Mouse (Mus musculus): Measurements from ENCODE around the gene Baz2b. TPM values are rescaled to one million over a fixed set of nuclear protein-coding genes. Genes with fewer than 3 reads are reported as not detected.

The Baz2b gene
- polyA plus RNA-seq, 1 experiment from 2014 or later, result 64.6 TPM

- WGBS, result 90% methylated on average over 6 of the region's 6 CpGs
- ATAC-seq (ENCODE audit: low FRiP score, low read depth), result no peak
- peaks cover 14% of the 10 kb centered on the region for H3K36me3 ChIP-seq
These were observed 8.0 kb upstream of the Baz2b start for GRCm38 (mm10) chr2:60217620-60218019.

DNA sequence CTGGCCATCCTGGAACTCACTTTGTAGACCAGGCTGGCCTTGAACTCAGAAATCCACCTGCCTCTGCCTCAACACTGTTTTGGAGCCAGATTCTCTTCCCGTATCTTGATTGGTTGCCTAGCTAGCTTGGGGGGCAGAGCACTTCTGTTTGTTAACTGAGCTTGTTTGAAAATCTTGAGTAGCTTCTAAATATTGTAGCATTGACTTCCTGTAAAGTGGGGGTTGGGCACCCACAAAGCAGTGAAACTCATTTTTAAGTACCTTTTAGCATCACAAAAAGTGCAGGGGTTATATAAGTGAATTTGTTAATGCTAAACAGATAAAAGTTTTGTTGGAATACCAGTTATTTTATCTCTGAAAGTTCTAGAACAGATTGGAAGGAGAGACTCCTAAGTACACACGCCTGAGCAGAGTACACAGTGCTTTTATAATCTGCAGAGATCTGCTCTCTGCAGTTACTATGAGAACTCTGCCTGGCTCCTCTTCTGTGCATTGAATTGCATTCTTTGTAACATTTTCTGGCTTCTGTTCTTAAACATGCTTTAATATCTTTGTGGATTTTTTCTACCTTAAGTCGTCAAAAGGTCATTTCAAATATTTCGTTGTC, 7.0 kb upstream of the Baz2b start:
- H3K27me3 ChIP-seq, result no peaks in the 10 kb centered on the region
- H3K9me3 ChIP-seq, result no peaks in the 10 kb centered on the region
- no peak overlapping the region for H3K4me3 ChIP-seq
- no peak overlapping the region for H3K9ac ChIP-seq
- ATAC-seq (ENCODE audit: low FRiP score, low read depth), result no peak
- H3K4me1 ChIP-seq, result peaks cover 37% of the 10 kb centered on the region
- H3K27ac ChIP-seq, result no peak overlapping the region
- H3K36me3 ChIP-seq, result peaks cover 17% of the 10 kb centered on the region
- 87% methylated on average over 4 of the region's 4 CpGs for WGBS
- no peak overlapping the region for H3K4me2 ChIP-seq (replicated peaks)

More at GRCm38 (mm10) chr2:60217620-60218019, 8.0 kb upstream of the Baz2b start:
- no peaks in the 10 kb centered on the region for H3K27me3 ChIP-seq
- H3K4me2 ChIP-seq (replicated peaks), result no peak overlapping the region
- H3K9me3 ChIP-seq, result no peaks in the 10 kb centered on the region
- no peak overlapping the region for H3K9ac ChIP-seq
- no peak overlapping the region for H3K4me3 ChIP-seq
- peaks cover 30% of the 10 kb centered on the region for H3K4me1 ChIP-seq
- no peak overlapping the region for H3K27ac ChIP-seq

GRCm38 (mm10) chr2:60214683-60215082, 5.0 kb upstream of the Baz2b start:
- Histone ChIP-seq H3K4me3 (no peak overlapping the region), H3K9ac (no peak overlapping the region), H3K4me1 (peaks cover 40% of the 10 kb centered on the region), H3K4me2 (replicated peaks) (no peak overlapping the region), H3K27me3 (no peaks in the 10 kb centered on the region), H3K27ac (no peak overlapping the region), H3K36me3 (peaks cover 24% of the 10 kb centered on the region), H3K9me3 (no peaks in the 10 kb centered on the region)
- WGBS, result 95% methylated on average over 2 of the region's 2 CpGs
- no peak for ATAC-seq (ENCODE audit: low FRiP score, low read depth)

DNA sequence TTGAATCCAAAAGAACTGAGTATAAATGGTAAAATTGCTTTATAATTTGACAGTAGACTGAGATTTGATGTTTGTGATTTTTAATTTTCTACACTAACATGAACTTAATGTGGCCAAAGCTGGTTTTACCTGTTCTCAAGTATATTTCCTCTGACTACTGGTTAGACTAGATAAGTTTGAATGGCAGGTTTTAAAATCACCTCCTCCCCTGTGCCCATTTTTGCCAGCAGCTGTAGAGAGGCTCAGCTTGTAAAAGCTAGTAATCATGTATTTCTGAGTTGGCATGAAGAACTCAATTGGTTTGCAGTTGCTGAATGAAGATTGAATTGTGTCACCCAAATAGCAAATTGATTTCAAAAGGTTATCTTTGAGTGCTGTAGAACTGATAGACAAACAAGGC, 2.8 kb upstream of the Baz2b start:
- no peaks in the 10 kb centered on the region for H3K9me3 ChIP-seq
- peaks cover 48% of the 10 kb centered on the region for H3K4me1 ChIP-seq
- ATAC-seq (ENCODE audit: low FRiP score, low read depth), result no peak
- no peak overlapping the region for H3K9ac ChIP-seq
- peaks cover 20% of the 10 kb centered on the region for H3K36me3 ChIP-seq
- no peaks in the 10 kb centered on the region for H3K27me3 ChIP-seq
- H3K4me2 ChIP-seq (replicated peaks), result no peak overlapping the region
- no peak overlapping the region for H3K4me3 ChIP-seq
- H3K27ac ChIP-seq, result no peak overlapping the region

- Histone ChIP-seq H3K36me3 (peaks cover 21% of the 10 kb centered on the region), H3K9ac (peak overlapping the region; percentile 92), H3K4me1 (peaks cover 43% of the 10 kb centered on the region), H3K4me2 (replicated peaks) (peak overlapping the region; percentile 83), H3K27me3 (no peaks in the 10 kb centered on the region), H3K27ac (no peak overlapping the region), H3K4me3 (peak overlapping the region; percentile 90), H3K9me3 (no peaks in the 10 kb centered on the region)
- 21% methylated on average over 5 of the region's 5 CpGs for WGBS
- no peak for ATAC-seq (ENCODE audit: low FRiP score, low read depth)
These were observed 1.2 kb upstream of the Baz2b start for GRCm38 (mm10) chr2:60210821-60211220.

- H3K27ac ChIP-seq, result peak overlapping the region; percentile 84
- peak overlapping the region; percentile 90 for H3K4me3 ChIP-seq
- ATAC-seq (ENCODE audit: low FRiP score, low read depth), result peak; percentile 57
- peak overlapping the region; percentile 66 for H3K4me2 ChIP-seq (replicated peaks)
- WGBS, result 1% methylated on average over 27 of the region's 35 CpGs
- H3K9me3 ChIP-seq, result no peaks in the 10 kb centered on the region
- H3K9ac ChIP-seq, result peak overlapping the region; percentile 92
- H3K36me3 ChIP-seq, result peaks cover 35% of the 10 kb centered on the region
- peaks cover 35% of the 10 kb centered on the region for H3K4me1 ChIP-seq
- H3K27me3 ChIP-seq, result no peaks in the 10 kb centered on the region
These were observed 472 bp downstream of the Baz2b start for GRCm38 (mm10) chr2:60209122-60209611.

DNA sequence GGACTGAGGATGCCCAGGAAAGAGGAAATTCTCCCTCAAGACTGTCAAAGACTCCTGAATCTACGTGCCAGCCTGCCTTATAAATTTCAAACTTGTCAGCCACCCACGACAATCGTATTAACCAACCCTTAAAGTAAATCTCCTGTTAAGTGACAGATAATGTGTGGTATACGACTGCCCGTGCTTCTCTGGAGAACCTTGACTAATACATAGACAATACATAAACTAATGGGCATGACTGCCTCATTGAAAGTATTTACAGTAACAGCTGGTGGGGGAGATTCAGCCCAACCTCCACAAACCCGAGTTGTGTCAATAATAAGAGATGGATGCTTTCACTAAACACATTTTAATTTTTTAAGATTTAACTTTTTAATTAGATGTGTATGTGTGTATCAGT, 3.8 kb downstream of the Baz2b start:
- no peak overlapping the region for H3K4me3 ChIP-seq
- peaks cover 19% of the 10 kb centered on the region for H3K36me3 ChIP-seq
- no peak for ATAC-seq (ENCODE audit: low FRiP score, low read depth)
- peaks cover 11% of the 10 kb centered on the region for H3K4me1 ChIP-seq
- WGBS, result 69% methylated on average over 6 of the region's 6 CpGs
- H3K9ac ChIP-seq, result no peak overlapping the region
- no peaks in the 10 kb centered on the region for H3K9me3 ChIP-seq
- H3K4me2 ChIP-seq (replicated peaks), result no peak overlapping the region
- H3K27me3 ChIP-seq, result no peaks in the 10 kb centered on the region
- no peak overlapping the region for H3K27ac ChIP-seq

GRCm38 (mm10) chr2:60204162-60204561, 5.5 kb downstream of the Baz2b start:
- Histone ChIP-seq H3K27ac (no peak overlapping the region), H3K27me3 (no peaks in the 10 kb centered on the region), H3K9me3 (no peaks in the 10 kb centered on the region), H3K36me3 (peaks cover 19% of the 10 kb centered on the region), H3K9ac (no peak overlapping the region), H3K4me2 (replicated peaks) (no peak overlapping the region), H3K4me1 (peaks cover 9% of the 10 kb centered on the region), H3K4me3 (no peak overlapping the region)
- ATAC-seq (ENCODE audit: low FRiP score, low read depth), result no peak
- WGBS, result 82% methylated on average over 6 of the region's 6 CpGs

- Histone ChIP-seq H3K27ac (no peak overlapping the region), H3K36me3 (peaks cover 19% of the 10 kb centered on the region), H3K9me3 (no peaks in the 10 kb centered on the region), H3K4me3 (no peak overlapping the region), H3K4me2 (replicated peaks) (no peak overlapping the region), H3K27me3 (no peaks in the 10 kb centered on the region), H3K9ac (no peak overlapping the region), H3K4me1 (peaks cover 9% of the 10 kb centered on the region)
- ATAC-seq (ENCODE audit: low FRiP score, low read depth), result no peak
- WGBS, result 76% methylated on average over 4 of the region's 4 CpGs
These were observed 5.9 kb downstream of the Baz2b start for GRCm38 (mm10) chr2:60203733-60204132.

- no peak overlapping the region for H3K27ac ChIP-seq
- H3K9me3 ChIP-seq, result no peaks in the 10 kb centered on the region
- no peaks in the 10 kb centered on the region for H3K27me3 ChIP-seq
- no peak overlapping the region for H3K4me3 ChIP-seq
- H3K4me2 ChIP-seq (replicated peaks), result no peak overlapping the region
- peaks cover 4% of the 10 kb centered on the region for H3K4me1 ChIP-seq
- 88% methylated on average over 8 of the region's 8 CpGs for WGBS
- peaks cover 19% of the 10 kb centered on the region for H3K36me3 ChIP-seq
- no peak overlapping the region for H3K9ac ChIP-seq
- ATAC-seq (ENCODE audit: low FRiP score, low read depth), result no peak
These were observed 6.6 kb downstream of the Baz2b start for GRCm38 (mm10) chr2:60202900-60203530.

DNA sequence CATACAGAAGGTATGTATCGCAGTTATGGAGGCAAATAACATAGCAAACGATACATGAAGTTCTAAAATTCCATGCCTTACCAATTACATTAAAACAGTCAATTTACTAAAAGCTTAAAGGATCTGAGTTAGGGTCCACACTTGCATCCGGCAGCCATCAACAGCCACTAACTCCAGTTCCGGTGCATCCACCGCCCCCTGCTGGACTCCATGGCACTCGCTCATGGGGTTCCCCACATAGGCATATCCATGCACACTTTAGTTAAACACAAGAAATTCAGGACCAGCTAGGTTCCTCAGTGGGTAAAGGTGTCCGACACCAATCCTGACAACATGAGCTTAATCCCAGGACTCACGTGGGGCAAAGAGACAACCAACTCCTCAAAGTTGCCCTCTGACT, 9.0 kb downstream of the Baz2b start:
- WGBS, result 51% methylated on average over 8 of the region's 8 CpGs
- no peaks in the 10 kb centered on the region for H3K9me3 ChIP-seq
- no peak; the same call in 1 of the 2 replicates for ATAC-seq (ENCODE audit: low FRiP score, low read depth)
- H3K27ac ChIP-seq, result no peak overlapping the region
- H3K27me3 ChIP-seq, result no peaks in the 10 kb centered on the region
- H3K4me2 ChIP-seq (replicated peaks), result no peak overlapping the region
- no peak overlapping the region for H3K4me3 ChIP-seq
- H3K9ac ChIP-seq, result no peak overlapping the region
- peaks cover 13% of the 10 kb centered on the region for H3K36me3 ChIP-seq
- H3K4me1 ChIP-seq, result no peaks in the 10 kb centered on the region

DNA sequence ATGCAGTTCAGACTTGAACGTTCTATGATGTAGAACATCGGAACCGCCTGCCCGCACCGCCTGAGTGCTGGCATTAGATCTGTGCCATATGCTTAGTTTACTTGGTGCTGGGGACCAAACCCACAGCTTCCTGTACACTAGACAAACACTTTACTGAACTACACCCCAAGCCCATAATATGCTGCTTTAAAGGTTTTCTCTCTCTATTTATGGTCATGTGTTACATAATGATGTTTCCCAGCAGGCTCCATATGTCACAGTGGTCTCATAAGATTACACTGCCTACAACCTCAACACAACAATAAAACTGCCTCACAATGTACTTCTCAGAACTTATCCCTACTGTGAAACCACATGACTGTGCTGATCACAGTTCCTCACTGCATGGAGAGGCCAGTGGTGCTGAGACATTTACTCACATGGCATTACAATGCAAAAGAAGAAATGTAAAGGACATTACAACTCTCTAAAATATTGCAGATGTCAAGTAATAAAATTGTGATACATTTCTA, 9.5 kb downstream of the Baz2b start:
- no peaks in the 10 kb centered on the region for H3K9me3 ChIP-seq
- ATAC-seq (ENCODE audit: low FRiP score, low read depth), result no peak
- H3K36me3 ChIP-seq, result peaks cover 8% of the 10 kb centered on the region
- WGBS, result 90% methylated on average over 5 of the region's 5 CpGs
- H3K27ac ChIP-seq, result no peak overlapping the region
- H3K4me2 ChIP-seq (replicated peaks), result no peak overlapping the region
- H3K27me3 ChIP-seq, result no peaks in the 10 kb centered on the region
- H3K4me3 ChIP-seq, result no peak overlapping the region
- H3K4me1 ChIP-seq, result no peaks in the 10 kb centered on the region
- H3K9ac ChIP-seq, result no peak overlapping the region
